Mouse (Mus musculus) 3134 (cell line): ENCODE data around the gene Fuca1.
"Not testable (repeated sequence)": the region's sequence is repeated elsewhere in the genome, so short reads cannot be mapped to it uniquely, and the experiment has no call there.

Experiments
- DNase-seq: peaks from one replicate; pipeline ENCODE4 v3.0.0-alpha.2; 2011; ENCODE audit warnings: low spot score; ENCODE audit not compliant: insufficient read length; ENCODE audit errors: extremely low read depth

The Fuca1 gene

DNA sequence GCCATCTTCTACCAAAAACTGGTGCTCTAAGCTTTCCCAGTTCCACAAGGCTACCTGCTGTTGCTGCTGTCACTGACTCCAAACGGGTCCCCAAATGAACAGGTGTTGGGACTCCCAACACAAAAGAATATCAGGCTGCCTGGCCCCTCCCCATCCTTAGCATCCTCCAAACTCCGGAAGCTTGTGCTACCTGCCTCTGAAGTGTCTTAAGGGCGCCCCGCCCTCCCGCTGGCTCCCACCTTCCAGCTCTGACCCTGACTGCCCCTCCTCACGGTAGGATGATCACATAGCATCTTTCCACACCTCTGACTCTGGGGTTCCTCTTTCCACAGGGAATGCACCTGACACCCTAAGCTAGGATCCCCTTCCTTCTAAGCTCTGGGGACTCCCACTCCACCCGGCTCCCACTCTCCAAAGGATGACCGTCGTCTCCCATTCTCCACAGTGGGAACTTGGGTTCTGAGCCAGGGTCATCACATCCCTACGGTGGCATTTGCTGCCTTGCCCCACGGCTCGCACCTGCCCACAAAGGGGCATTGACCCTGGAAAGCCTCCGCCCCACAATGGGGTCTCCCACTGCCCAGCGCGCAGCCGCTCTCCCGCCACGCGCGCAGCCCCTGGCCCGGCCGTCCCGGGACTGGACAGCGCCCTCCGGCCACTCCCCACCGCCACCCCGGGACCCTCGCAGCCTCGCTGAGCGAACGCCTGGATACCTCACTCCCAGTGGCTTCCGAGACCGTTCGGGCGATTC lies 51.4 kb downstream of the Fuca1 start:
- peak; percentile 18 for DNase-seq

DNA sequence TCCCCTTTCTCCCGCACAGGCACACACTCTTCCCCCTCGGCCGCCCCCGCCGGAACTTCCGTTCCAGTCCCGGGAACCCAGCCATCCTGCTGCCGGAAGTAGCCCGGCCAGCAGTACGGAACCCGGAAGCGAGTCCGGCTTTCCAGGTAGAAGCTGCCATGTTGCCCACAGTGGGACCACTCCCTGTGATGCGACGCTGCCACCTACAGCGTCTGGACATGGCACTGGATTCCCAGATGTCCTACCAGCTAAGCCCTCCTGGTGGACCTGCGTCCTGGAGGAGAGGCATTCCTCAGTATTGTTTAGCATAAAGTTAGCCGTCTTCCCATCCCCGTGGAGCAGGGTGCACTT lies 52.0 kb downstream of the Fuca1 start, which contains the start of gene Lypla2:
TSS of gene Lypla2 (minus strand) at position 71 of the 351 bp plus-strand sequence.
- DNase-seq, result peak; percentile 76

DNA sequence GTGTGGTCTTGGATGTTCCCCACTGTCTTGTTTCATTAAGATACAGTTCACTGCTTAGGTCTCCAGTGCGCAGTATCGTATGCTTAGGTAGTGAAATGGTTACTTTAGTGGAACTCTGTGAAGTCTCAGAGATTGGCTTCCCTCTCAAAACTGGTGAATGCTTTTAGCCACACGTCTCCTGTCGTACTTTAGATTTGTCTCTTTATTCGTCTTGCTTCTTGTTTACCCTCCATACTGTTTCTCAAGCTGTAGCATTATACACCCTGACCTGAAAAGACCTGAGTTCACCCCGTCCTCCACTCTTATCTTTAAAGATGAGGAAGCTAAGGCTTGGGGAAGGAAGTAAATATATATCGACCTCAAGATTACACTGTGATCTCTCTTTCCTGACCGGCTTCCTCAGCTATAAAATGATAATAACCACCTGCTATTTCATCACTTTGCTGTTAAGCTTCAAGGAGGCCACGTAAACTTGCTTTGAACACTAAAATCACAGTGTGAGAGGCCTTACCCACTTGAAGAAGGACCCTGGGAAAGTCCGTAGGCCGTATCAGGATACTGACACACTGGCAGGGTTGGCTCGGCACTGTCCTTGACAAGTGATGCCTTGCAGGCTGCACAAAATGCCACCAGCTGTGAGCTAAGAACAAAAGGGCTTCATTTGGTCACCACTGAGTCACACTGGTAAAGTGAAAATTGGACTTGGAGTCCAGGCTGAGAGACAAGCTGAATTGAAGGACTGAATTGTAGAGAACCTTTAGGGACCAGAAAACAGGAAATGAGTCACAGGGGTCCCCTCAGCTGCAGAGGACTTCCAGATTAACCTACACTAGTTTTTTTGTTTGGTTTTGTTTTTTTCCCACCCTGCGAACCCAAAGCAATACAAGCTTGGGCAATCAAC lies 52.6 kb downstream of the Fuca1 start:
- no peak for DNase-seq

DNA sequence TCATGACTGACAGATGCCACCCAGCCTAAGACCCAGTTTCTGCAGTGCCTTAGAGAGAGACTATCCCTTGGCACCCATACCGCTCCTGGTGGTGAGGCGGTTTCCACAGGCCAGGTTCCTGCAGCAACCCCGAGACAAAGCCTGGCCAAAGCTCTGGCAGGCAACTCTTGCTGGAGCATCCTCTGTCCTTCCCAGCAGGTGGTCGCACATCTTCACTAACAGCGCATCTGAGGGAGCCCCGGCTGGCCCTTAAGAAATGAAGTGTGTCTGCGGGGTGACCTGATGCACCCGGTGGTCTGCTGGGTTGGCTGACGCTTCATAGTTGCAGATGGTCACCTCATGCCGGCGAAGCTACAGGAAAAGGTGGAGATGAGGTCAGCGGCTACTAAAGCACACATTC lies 55.6 kb downstream of the Fuca1 start:
- no peak for DNase-seq

DNA sequence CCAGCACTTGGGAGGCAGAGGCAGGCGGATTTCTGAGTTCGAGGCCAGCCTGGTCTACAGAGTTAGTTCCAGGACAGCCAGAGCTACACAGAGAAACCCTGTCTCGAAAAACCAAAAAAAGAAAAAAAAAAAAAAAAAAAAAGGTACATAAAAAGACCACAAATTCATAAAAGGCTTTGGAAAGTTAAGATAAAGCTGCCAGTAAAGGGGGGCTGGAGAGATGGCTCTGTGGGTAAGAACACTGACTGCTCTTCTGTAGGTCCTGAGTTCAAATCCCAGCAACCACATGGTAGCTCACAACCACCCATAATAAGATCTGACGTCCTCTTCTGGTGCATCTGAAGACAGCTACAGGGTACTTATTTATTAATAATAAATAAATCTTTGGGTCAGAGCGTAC lies 59.7 kb downstream of the Fuca1 start:
- not testable (repeated sequence) for DNase-seq

DNA sequence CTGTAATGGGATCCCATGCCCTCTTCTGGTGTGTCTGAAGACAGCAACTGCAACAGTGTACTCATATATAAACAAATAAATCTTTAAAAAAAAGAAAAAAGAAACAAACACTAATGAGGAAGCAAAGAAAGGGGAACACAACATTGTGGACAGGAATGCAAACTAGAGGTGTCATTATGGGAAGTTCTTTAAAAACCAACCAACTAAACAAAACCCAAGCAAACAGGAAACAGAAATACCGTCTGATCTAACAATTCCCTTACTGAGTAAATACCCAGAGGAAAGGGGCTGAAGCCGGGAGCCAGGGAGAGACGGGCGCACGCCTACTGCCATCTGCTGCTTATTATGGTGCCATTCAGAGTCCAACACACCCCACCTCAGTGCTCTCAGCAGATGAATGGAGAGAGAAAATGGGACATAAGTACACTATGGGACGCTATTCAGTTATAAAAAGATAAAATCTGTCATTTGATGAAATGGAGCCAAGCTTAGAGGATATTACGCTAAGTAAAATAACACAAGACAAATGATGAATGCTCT lies 61.1 kb downstream of the Fuca1 start:
- DNase-seq, result no peak

DNA sequence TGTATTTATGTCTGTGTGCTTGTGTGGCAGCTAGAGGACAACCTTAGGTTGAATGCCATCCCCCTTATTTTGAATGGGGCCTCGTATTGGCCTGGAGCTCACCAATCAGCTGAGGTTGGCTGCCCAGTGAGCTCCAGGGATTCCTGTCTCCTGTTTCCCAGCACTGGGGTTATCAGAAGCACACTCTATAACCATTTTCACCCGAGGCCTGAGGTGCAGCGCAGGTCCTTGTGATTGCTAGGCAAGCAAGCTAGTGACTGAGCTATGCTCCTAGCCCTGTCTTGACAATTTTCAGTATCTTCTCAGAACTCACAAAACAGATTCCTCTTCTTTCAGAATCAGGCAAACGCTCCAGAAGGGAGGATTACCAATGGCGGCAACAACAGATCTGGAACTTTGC lies 64.0 kb downstream of the Fuca1 start:
- no peak for DNase-seq

DNA sequence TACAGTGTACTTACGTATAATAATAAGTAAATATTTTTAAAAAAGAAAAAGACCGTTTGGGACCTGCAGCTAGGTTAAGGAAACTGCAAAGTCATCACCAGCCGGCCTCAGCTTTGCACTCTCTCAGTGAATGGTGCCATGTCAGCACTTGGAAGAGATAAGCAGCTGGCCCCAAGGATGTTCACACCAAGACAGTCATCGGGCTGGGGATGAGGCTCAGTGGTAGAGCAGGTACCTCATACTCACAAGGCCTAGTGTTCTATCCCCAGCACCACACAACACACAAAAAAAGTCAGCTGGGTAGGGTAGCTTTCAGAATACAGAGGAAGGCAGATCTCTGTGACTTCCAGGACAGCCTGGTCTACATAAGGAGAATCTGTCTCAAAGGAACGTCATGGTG lies 64.7 kb downstream of the Fuca1 start:
- DNase-seq, result no peak

DNA sequence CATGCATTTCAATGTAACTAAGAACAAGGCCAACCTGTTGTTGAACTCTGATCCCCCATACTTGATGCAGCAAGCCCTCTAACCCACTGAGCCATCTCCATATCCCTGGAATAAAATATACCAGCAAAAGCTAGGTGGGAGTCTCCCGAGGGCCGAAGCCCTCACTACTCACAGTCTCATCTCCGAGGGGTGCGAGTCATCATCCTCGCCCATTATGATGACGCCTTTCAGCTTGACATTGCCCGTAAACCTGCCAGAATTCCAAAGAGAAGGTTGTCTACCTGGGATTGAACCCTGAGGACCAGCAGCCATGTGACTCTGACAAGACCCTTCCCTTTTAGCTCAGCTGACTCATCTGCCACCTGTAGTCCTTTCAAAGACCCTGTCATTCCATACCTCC lies 65.2 kb downstream of the Fuca1 start:
- DNase-seq, result no peak

DNA sequence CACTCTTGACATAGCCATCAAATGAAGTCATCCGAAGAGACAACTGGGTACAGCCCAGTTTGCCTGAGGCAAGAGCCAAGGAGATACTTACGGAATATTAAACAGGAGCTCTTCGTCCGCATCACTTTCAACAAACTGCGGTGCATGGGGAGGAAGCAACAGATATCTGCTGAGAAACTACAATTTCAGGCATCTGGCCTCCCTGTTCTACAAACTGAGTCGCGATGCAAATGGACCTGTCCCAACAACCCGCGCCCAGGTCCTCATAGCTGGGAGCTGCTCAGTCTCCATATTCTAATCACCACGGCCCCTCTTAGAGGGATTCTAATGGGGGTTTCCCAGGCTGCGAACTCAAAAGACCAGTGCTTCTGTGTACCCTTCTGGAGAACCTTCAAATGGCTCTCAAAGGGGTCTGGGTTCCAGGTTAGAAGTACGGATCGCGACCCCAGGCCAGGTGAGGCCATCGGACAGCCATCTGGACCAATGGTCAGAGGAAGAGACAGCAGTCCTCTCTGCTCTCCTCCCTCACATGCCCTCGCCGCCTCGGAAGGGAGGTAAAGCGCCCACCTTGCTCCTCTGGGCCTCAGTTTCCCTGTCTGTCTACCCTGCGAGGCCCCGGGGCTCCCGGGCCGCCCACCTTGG lies 65.9 kb downstream of the Fuca1 start:
- DNase-seq, result no peak

DNA sequence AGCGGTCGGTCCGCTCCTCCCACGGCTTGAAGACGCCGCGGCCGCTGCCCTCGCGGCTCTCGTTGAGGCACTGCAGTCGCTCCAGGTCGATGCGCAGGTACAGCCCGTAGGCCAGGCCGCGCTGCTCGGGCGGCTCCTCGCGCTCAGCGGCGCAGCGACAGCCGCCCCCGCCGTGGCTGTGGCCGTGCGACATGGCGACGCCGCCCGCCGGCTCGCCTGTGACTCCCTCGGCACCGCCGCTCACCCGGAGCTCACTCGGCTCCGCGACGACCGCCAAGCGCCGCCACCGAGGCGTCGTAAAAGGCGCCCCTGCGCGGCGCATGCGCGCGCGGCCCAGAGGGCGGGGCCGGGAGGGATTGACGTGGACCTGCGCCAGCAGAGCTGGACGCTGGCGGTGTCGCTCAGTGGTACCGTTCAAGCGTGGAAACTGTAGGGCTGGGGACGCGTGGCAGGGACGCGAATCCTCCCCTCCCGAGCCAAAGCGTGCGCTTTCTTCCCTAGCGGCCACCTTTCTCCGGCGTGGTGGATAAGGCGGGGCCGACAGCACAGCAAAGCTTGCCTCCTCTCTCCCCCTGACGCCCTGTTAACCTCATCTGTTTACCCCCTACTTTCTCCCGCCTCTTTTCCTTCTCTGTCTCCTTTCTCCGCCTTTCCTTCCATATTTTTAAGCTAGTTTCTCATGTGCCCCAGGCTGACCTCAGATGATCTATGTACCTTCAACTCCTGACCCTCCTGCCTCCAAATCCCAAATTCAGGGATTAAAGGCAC lies 66.6 kb downstream of the Fuca1 start, which contains the start of gene Pithd1:
TSS of gene Pithd1 (minus strand) at position 322 of the 768 bp plus-strand sequence.
- DNase-seq, result peak; percentile 96

DNA sequence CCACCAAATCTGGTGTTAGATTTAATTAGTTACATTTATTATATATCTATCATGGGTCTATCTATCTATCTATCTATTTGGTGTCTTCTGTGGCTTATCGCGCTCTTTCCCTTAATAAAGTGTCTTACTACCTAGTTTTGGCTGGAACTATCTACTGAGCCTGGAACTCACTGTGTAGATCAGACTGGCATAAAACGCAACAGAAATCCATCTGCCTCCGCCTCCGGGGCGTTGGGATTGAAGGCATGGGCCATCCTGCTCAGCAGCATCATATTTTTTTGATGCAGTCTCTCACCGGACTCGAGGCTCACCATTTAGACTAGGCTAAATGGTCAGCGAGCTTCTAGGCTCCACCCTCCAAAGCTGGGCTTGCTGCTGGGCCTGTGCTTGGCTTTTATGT lies 67.2 kb downstream of the Fuca1 start:
- no peak for DNase-seq
